ENCODE assay signal across 17 mouse cellular contexts in the genomic region with DNA sequence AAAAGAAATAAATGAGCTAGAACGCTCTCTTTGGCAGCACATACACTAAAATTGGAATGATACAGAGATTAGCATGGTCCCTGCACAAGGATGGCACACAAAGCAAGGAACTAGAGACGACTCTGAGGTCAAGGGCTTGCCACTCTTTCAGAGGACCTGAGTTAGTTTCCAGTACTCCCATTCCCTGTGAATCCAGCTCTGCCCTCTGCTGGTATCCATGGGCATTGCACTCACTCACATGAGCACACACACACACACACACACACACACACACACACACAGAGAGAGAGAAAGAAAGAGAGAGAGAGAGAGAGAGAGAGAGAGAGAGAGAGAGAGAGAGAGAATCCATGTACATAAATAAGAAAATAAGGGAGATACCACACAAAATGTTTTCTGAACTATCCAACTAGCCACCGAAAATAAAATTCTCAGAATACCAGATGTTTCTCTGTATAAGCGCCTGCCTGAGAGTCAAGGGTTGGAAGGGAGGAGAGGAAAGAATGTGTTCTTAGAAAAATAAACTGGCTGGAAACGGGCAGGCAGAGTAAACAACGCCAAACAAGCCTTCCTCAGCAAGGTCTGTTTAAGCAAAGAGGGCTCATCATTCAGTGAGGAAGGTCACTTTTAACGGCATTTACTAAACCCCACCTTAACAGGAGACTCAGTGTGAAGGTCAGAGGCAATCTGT. TPM values are rescaled to one million over a fixed set of nuclear protein-coding genes. Genes with fewer than 3 reads are reported as not detected.
A peak's percentile ranks its signal among the peaks of the same experiment; 100 is the strongest.
DNase-seq lines count a peak whose midpoint lies in the region; ATAC-seq and TF ChIP-seq lines count a peak whose summit lies in the region.
"Had no signal": no experiment of that assay in that cellular context is flagged by ENCODE, and none has a peak within 500 bp of the region (broad histone marks: within the 10 kb centered on the region; RNA-seq: fewer than 3 reads in every experiment).

No protein-coding gene starts in this region.

- no peak for TF ChIP-seq EP300 in stomach, postnatal 0 days (optimal IDR thresholded peaks at IDR 0.05)

- no peak overlapping the region for H3K27ac ChIP-seq in layer of hippocampus, adult 2 months
- H3K27ac ChIP-seq in testis, adult 2 months (ENCODE audit: control insufficient read depth, insufficient read depth, low read depth, low read length): no peak overlapping the region
- no peak overlapping the region for H3K27ac ChIP-seq in stomach, postnatal 0 days (replicated peaks)
- H3K27ac ChIP-seq: forebrain, embryonic 15.5 days; heart, embryonic 15.5 days had no signal

- TF ChIP-seq CTCF in layer of hippocampus, adult 2 months (conservative IDR thresholded peaks at IDR 0.05): peak; percentile 23; the same call in 1 of the 2 replicates
- peak; percentile 20; the same call in 1 of the 2 replicates for TF ChIP-seq CTCF in testis, adult 2 months (IDR thresholded peaks at IDR 0.05; ENCODE audit: control insufficient read depth, insufficient read depth, insufficient replicate concordance, low read depth, low read length)
- peak; percentile 47 for TF ChIP-seq CTCF in stomach, postnatal 0 days (IDR thresholded peaks at IDR 0.05; ENCODE audit: low read depth)

- no peak overlapping the region for H3K9ac ChIP-seq in stomach, postnatal 0 days (ENCODE audit: low read length)
- H3K9ac ChIP-seq: forebrain, embryonic 15.5 days; heart, embryonic 15.5 days had no signal

- no peaks in the 10 kb centered on the region for H3K36me3 ChIP-seq in testis, adult 2 months (ENCODE audit: control insufficient read depth, insufficient read depth, low read length)
- no peaks in the 10 kb centered on the region for H3K36me3 ChIP-seq in stomach, postnatal 0 days (ENCODE audit: control insufficient read depth, insufficient read depth, low read length)
- H3K36me3 ChIP-seq: forebrain, embryonic 15.5 days; heart, embryonic 15.5 days had no signal

- WGBS in stomach, postnatal 0 days: 82% methylated on average over 7 of the region's 7 CpGs

- no peak for ATAC-seq in CD4-positive, CD25-positive, alpha-beta regulatory T cell, adult 4 months
- ATAC-seq in stomach, postnatal 0 days (ENCODE audit: low FRiP score, low TSS enrichment): no peak
- ATAC-seq: forebrain, embryonic 15.5 days had no signal

- no peak overlapping the region for H3K4me3 ChIP-seq in layer of hippocampus, adult 2 months
- H3K4me3 ChIP-seq in testis, adult 2 months (ENCODE audit: control insufficient read depth, low read depth, low read length): no peak overlapping the region
- no peak overlapping the region for H3K4me3 ChIP-seq in stomach, postnatal 0 days (ENCODE audit: low read depth, low read length)
- H3K4me3 ChIP-seq: erythroblast, embryonic 14.5 days; forebrain, embryonic 15.5 days; heart, embryonic 15.5 days had no signal

- no peak overlapping the region for H3K4me2 ChIP-seq in stomach, postnatal 0 days (replicated peaks; ENCODE audit: low read depth)
- H3K4me2 ChIP-seq: forebrain, embryonic 15.5 days; heart, embryonic 15.5 days had no signal

- H3K27me3 ChIP-seq in testis, adult 2 months (ENCODE audit: control insufficient read depth, insufficient read depth, low read length): no peaks in the 10 kb centered on the region
- no peaks in the 10 kb centered on the region for H3K27me3 ChIP-seq in stomach, postnatal 0 days (ENCODE audit: control insufficient read depth, insufficient read depth, low read length)
- H3K27me3 ChIP-seq: CH12.LX; forebrain, embryonic 15.5 days; heart, embryonic 15.5 days had no signal

- TF ChIP-seq POLR2A in testis, adult 2 months (IDR thresholded peaks at IDR 0.05; ENCODE audit: control insufficient read depth, low read depth, low read length): no peak

- no peaks in the 10 kb centered on the region for H3K4me1 ChIP-seq in testis, adult 2 months (ENCODE audit: control insufficient read depth, insufficient read depth, low read length)
- H3K4me1 ChIP-seq in stomach, postnatal 0 days (replicated peaks; ENCODE audit: control insufficient read depth, insufficient read depth): no peaks in the 10 kb centered on the region

- DNase-seq in CD4-positive, CD25-positive, alpha-beta regulatory T cell, adult 2 months (ENCODE audit: low read depth, low spot score): peak; percentile 8
- no peak for DNase-seq in layer of hippocampus, adult 2 months (ENCODE audit: low spot score in 2 of 2)
- DNase-seq in layer of hippocampus, adult 9-11 months: no peak
- DNase-seq in testis, postnatal 10 days (ENCODE audit: low spot score): no peak
- no peak for DNase-seq in stomach, postnatal 0 days (ENCODE audit: low spot score)
- DNase-seq in adrenal gland, postnatal 25 days: no peak
- DNase-seq: cerebellum, adult 11-12 months; cerebellum, postnatal 36 days; kidney, postnatal 14 days; midbrain, embryonic 14.5 days; thymus, adult 2 months had no signal

- no peaks in the 10 kb centered on the region for H3K9me3 ChIP-seq in stomach, postnatal 0 days (ENCODE audit: control insufficient read depth, low read length)
- H3K9me3 ChIP-seq: forebrain, embryonic 15.5 days; heart, embryonic 15.5 days had no signal

RNA-seq across cellular contexts. Expression of gene Kif13a, which starts 27.0 kb away (rescaled TPM):
- polyA plus RNA-seq in CD4-positive, CD25-positive, alpha-beta regulatory T cell, adult 4 months (2017; shearing (Covaris generic)): 1 to 10 TPM; 5.6 to 7.0 TPM
- 10 to 100 TPM; 20.9 to 21.7 TPM for total RNA-seq in layer of hippocampus, adult 2 months (2021)
- 5.3 and 7.4 TPM in 2 replicates for polyA plus RNA-seq in testis, adult 2 months (2012; rRNA removed)
- 12.8 and 13.5 TPM in 2 replicates for polyA plus RNA-seq in stomach, postnatal 0 days (2015; fragmentation: Nextera tagmentation; extraction: Ambion mirVana)
- 27.4 and 41.8 TPM in 2 replicates for total RNA-seq in adrenal gland, postnatal 25 days (2021)
- total RNA-seq: CH12.LX had no signal
